Mouse (Mus musculus): ENCODE measurements at regions not wholly inside any gene's neighbourhood (a gene's known extent, or its start where the extent isn't known, plus 50 kb on each side); places are given as distances from the start of the nearest gene placed in this dataset.

DNA sequence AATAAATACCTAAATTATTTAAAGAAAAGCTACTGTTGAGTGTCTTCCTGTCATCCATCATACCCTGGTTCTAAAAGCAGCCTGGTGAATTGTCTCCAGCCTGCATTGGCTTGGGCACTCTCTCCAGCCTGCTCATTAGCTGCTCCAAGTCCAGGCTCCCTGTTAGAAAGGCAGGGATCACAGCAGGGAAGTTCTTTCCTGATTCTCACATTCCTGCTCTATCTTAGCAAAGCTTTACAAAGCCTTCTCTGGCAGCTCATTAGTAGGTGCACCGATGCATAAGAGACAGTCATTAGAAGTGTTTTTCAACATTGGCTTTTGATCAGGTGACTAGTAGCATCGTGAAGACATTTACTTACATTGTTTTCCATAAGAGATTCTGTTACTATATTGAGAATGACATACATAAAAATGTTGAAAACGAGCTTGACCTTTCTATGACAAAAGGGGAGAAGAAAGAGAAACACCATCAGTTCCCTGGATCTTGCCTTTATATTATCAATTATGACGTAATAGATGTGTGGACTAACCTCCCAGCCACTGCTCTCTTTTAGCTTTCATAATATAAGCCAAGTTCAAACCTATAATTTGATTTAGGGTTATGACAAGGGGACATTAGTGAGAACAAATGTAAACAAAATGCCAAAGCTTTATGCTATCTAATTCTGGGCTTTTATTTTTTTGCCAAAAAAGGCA, 390.1 kb upstream of the Kcnh7 start:
- TF ChIP-seq CTCF (IDR thresholded peaks at IDR 0.05; ENCODE audit: low read depth) (no peak), EP300 (optimal IDR thresholded peaks at IDR 0.05) (no peak)

Data from stomach, postnatal 0 days (tissue).